Mouse (Mus musculus) common myeloid progenitor, adult 5-6 weeks (primary cell): ENCODE data around the gene Gm826. TPM values are rescaled to one million over a fixed set of nuclear protein-coding genes. Genes with fewer than 3 reads are reported as not detected.

Experiments
- ATAC-seq: replicated peaks from 2 replicates; pipeline ENCODE4 v1.8.0; 2016; ENCODE audit warnings: low read depth, mild to moderate bottlenecking, moderate TSS enrichment, inconsistent platforms; ENCODE audit not compliant: poor library complexity, severe bottlenecking
- total RNA-seq: library from RNA; stranded (forward); fragments of 200-1000, 187-1606 nt; gene quantifications from 2 replicates; pipeline ENCODE4 v1.2.3, GENCODE M21; 2017

Gene Gm826
- total RNA-seq, 1 experiment from 2014 or later: not detected

DNA sequence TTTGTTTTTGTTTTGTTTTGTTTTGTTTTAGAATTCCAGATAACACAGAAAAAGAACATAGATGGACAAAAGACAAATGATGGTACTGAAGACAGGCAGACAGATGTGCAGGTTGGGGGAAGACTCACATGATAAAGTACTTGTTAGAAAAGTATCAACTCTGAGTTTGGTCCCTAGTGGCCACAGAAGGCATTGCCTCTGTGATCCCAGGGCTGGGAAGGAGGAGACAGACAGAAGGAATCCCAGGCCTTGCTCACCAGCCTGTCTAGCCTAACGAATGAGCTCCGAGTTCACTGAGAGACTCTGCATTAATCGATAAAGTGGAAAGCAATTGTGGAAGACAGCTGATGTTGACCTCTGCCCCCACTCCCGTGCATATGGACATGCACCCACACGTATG lies 22.2 kb upstream of the Gm826 start:
- no peak for ATAC-seq

DNA sequence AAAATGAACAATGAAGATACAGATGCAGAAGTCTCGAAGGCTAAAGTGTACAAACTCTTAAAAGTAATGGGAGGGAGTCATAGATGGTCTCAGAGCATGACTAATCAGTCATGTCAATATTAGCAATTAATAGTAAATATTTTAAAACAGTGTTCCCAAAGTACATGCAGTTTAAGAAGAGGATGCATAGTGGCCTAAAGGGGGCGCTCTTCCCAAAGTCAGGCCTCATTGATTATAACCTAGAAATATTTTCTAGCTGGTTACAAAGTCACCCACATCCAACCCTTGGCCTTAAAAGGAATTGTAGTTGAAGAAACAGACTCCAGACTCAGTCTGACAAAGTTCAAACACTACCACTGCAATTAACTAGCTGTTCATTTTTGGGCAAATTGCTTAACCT lies 20.4 kb upstream of the Gm826 start:
- no peak for ATAC-seq

DNA sequence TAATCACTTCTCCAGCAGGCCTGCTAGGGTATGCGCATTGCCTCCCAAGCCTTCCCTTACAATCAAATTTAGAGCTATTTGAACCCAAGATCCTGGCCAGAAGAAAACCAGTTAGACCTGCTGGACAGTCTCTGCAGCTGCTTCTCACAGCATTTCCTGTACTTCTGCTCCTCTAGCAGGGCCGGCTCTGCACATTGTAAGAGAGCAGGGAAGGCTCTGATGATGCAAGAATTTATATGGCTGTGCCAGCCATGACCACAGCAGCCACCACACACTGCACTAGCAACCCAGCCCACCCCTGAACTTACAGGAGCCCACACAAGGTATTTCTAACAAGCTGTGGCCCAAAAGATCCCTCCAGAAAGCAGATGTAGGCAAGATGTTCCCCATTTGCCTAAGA lies 19.6 kb upstream of the Gm826 start:
- peak; percentile 95 for ATAC-seq

DNA sequence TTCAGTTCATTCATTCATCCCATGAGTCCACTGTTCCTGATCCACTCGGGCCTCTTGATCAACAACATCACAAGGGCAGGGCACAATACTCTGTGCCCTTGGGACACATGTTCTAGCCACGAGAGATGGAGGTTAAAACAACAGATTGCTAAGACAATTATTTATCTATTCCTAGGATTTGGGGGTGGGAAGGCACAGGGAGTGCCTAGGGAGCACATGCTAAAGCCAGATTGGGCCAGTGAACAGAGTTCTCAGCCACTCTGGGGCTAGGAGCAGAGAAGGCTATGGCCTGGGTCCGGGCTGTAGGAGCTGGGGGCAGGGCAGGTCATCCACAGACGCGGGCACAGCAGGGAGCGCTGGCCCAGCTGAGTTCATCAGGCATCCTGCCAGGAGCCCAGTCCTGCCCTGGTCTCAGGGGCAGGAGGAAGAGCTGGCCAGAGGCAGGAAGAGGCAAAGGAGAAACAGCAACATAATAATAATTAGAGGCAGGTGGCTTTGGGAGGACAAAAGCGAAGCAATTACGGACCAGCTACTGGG lies 17.1 kb upstream of the Gm826 start:
- no peak for ATAC-seq

DNA sequence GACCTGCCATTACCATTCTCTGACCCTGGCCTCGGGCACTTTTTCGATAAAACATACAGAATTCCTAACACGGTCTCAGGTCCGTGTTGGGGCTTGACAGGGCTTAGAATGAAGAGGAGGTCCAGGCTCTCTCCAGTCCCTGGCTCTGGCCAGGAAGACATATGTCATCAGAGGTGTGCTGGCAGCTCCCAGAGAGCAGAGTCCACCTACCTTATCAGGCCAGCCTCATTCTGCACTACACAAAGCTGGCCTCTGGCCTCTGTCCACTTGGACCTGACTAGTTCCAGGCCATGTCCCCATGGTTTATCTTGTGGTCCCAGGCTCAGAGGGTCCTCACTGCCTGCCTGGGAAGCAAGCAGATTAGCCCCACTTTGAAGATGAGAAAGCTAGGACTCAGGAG lies 15.6 kb upstream of the Gm826 start:
- no peak for ATAC-seq

DNA sequence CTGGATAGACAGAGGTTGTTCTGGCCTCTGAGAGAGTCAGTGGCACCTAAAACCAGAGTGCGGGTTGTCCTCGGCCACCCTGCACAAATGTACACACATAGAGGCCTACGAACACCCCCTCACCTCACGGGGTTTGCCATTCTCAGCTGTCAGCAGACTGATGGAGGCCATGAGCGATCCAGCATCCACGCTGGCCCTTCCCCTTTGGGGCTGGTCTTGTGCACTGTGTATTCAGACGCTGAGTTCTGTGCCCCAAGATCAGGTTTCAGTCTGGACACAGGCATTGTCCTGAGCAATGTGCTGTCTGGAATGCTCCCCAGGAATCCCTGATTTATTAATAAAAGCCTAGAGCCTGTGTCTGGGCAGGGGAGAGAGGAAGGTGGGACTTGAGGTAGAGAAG lies 14.8 kb upstream of the Gm826 start:
- ATAC-seq: no peak

DNA sequence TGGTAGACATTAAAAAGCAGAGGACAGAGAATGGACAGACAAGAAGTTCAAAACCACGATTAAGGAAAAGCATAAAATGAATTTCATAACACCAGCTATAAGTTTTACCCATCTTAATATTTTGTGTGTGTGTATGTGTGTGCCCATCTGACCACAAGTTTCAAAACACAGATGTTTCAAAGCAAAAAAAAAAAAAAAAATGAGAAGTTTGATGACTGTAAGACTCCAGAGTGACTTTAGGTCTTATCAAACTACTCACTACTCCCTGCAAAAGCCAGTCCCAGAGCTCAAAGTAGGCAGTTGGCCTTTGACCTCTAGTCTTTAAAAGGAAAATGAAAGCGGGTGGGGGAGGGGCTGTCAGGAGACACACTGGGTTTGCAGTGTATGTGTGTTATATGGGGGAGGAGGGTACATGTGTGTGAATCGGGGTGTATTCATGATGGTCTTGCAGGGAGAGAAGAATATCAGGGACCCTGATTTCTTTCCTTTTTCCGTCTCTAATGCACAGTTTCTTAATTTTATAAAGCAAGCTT lies 14.2 kb upstream of the Gm826 start:
- ATAC-seq: peak; percentile 64

DNA sequence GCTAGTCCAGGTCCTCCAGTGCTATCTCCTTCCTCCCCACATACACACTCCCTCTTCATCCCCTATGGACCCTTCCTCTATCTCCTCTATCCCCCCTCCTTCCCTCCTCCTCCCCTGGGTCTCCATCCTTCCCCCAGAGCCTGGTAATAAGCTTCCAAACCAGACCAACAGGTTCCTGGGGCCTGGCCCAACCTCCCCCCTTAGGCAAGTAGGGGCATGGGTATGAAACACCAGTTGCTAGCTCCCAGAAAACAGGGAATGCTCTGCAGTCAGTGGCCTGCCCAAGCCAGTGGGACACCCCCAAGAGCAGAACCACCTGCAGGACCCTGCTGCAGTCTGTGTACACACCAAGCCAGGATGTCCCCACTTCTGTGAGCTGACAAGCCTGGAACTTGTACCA lies 11.7 kb upstream of the Gm826 start:
- no peak for ATAC-seq

DNA sequence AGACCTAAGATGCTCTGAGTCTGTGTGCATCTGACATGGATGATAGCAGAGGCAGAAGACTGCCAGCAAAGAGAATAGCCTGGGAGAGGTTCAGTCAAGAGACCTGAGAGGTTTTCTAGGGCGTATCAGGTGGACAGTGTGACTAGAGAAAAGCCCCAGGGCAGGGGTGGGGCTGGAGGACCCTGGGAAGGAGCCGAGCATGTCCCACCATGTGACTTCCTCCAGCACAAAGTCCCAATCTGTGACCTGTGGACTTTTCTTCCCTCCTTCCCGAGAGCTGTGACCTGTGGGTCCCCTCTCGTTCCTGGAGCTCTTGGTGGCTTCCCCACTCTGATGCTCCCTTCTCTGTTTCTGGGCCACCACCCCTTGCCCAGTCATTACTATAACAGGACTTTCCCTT lies 6.2 kb upstream of the Gm826 start:
- no peak for ATAC-seq

DNA sequence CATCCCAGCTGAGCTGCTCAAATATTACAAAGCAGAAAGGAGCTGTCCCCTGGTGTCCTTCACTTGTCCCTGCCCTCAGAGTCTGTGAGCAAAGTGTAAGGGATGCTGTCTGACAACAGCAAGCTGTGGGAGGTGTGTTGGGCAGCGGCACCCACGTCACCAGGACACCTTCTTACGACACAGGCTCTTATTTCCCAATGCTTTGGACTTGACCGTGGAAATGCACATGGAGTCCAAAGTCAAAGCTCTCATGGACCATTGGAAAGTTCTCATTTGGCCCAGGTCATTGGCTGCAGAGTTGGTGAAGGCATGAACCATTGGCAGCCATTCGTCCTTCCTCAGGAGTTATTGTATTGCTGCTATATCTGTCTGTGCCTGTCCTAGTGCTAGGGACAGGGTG lies 5.6 kb upstream of the Gm826 start:
- no peak for ATAC-seq

DNA sequence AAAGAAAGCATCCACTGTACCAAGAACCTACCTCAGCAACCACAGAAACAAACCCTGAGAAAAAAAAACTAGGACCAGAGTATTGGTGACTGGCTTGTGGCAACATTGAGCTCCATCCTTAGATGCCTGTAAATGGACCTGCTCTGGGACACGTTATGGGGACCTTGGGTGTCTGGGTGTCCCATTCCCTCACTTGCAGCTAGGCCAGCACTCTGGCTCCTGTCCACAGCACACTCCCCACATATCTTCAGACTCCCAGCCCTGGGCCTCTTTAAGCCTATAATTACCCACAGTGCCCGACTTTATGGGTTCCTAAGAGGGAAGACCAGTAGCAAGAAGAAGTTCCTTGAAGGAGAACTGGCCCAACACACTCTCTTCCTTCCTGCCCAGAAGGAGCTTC lies 2.1 kb upstream of the Gm826 start:
- ATAC-seq: 0 out of 2 replicates have a peak, but pooled peaks have one; percentile 1

DNA sequence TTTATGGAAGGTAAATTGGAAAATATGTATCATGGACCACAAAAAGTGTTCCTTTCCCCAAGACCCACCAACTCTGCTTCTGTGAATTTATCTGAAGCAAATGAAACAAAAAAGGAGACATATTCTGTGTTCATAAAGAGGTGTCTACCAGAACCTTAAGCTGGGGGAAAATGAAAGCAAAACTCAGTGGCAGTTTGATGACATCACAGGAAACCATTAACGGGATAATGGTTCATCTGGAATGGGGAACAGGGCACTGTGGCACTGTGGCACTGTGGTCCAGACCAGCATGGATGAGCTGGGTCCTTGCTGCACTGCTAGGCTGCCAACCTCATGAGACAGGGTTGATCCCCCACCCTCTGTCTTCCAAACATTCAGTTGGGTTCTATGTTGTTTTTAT lies 1.1 kb upstream of the Gm826 start:
- ATAC-seq: peak; percentile 86

DNA sequence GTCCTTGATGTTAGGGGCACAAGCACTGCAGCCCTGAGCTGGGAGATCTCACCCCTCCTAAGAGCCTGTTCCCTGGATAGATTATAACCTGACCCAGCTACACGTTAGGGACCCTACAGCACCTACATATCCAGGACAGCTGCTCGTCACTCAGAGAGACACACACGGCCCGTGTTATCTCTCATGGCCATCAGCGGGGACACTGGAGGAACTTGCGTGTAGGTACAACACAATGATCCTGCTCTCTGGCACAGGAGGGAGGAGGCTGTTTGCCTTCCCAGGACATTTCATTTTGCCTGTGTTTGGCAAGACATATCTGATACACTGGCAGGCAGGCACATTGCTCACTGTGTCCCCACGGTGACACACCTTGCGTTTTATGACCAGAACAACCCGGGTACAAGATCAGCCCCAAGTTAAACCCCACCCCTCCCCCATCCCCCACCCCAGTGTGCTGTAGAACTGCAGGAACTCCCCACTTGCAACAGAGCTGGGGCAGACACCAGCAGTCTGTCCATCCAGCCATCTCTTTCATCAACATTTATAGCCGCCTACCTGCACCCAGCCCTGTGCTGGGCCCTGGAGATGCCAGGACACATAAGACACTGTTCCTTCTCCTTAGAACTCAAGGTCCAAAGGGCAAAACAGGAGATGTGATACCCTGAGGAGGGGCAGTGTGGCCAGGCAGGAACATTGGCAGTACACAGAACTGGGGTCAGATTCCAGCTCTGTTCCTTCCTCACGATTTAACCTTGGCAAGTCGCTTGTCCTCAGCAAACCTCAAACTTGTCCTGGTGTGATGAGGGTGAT lies 1.2 kb downstream of the Gm826 start:
- no peak for ATAC-seq

DNA sequence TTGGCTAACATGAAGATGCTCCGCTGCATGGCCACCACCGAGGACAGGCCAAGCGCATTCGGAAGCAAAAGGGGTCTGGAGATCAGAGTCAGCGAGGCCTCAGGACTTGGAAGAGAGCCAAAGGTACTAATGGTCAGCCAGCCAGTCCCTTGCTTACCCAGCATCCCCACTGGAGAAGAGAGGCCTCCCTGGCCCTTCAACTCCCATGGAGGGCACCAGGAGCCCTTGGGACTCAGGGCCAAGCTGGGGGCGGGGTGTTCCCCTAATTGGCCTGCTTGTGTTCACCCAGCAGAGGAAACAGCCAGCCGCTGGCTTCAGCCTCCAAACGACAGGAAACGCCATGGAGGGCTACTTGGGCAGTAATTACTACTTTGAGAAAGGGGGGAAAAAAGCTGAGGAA lies 5.1 kb downstream of the Gm826 start:
- peak; percentile 28; the same call in 1 of the 2 replicates for ATAC-seq

DNA sequence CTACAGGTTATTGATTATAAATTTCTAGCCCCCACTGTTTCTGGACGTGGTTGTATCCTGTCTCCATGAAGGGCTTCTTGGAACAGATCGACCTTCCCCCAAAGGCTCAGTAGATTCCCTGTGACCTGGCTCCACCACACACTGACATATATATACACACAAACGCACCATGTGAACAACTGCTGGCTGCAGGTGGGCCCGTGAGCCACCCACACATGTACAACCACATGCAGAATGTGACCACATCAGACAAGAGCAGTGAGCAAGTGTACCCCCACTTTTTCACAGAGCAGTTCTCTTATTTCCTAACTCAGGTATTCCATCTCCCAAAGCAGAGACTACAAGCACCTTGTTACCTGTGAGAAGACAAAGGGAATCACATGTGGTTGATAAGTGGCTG lies 6.2 kb downstream of the Gm826 start:
- ATAC-seq: no peak

DNA sequence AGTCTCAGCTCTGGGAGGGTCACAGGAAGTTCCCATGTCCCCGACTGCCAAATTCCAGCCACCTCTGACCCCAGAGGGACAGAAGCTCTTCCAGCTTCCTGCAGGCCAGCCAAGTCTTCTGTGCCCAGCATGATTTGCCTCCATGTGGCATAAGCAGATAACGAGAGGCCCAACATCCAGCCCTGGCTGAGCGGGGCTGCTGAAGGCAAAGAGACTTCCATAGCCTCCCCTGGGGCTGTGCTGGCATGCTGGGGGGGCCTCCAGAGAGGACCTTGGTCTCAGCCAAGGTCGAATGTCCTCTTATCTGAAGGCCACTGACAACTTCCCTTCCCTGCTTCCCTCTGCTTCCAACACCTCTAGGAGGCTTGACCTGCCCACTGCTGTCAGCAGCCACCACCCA lies 6.8 kb downstream of the Gm826 start:
- peak; percentile 49 for ATAC-seq

DNA sequence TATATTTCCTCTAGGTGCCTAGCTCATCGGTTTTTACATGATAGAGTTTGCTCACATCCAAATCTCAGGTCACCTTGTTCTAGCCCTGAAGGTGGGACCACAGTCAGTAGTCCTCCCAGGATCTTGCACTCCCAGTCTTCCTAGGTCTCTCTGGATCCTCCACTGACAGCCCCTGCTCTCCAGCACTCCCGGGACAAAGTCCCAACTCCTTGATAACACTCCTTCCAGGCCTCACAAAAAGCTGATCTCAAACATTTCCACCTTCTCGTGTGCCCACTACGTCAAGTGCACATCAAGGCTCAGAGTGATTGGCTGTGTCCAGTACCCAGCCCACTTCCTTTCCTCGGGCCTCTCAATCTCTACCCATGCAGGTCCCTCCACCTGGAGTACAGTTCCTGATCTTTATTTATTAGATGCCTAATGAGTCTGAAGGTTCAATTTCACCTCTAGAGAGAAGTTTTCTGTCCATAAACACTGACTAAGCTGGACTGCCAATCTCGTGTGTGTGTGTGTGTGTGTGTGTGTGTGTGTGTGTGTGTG lies 8.8 kb downstream of the Gm826 start:
- no peak for ATAC-seq

DNA sequence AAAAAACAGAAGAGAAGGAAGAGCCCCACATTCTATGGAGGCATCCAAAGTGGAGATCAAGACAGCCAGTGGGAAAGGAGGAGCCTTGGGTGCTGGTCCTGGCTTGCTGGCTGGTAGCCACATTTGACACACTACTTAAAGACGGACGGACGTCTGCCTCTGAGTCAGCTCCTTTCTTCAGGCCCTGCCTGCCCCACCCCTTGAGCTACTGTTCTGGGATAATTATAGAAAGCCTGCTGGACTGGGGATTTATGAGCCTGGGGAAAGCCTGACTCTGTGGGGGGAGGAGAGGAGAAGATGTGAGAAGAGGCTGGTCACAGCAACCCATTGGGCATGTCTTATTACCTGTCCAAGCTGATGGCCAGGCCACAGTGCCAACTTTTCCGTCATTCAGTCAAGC lies 12.1 kb downstream of the Gm826 start:
- no peak; the same call in 1 of the 2 replicates for ATAC-seq

DNA sequence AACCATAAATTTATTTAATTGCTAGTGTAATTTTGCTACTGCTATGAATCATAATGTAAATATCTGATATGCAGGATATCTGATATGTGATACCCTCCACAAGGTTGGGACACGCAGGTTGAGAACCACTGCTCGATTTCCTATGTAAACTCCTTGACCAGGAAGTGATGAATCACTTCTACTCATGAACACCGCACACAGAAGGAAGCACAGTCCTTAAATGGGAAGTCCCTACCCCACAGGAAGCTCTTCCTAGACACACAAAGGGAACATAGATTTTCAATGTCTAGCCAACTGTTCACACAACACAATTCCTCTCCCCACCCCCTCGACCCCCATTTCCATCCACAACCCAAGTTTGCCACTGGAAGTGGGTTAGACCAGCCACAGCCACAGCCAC lies 15.7 kb downstream of the Gm826 start:
- no peak for ATAC-seq

DNA sequence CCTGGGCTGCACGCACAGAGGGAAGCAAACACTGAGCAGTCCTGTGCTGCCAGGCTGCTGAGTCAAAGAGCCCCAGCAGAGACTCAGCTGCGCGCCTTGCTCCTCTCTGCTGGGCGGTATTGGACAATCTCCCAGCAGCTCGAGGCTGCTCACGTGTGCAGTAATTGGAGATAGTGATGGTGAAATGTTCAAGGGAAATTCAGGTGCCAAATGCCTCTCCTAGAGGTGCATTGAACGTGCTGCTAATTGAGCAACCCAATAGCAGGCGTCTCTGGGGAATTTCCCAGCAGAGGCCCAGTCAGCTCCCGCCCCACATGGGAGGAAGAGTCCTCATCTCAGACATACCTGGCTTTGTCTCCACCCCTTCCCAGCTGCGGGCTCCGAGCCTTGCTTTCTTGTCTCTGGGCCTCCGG lies 20.4 kb downstream of the Gm826 start:
- no peak for ATAC-seq

DNA sequence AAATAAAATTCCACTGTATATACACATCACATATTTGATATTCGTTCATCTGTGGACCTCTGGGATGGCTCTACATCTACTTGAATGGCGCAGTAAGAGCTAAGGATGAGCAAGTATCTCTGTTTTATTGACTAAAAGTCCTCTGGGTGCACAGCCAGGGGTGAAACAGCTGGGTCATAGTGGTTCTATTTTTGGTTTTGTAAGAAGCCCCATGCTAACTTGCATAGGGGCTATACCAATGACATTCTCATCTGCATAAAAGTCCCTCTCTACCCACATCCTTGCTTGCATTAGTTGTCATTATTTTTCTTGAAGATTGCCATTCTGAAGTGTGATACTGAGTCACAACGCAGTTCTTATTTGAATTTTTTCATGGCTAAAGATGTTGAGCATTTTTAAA lies 28.9 kb downstream of the Gm826 start:
- ATAC-seq: no peak
